Mouse (Mus musculus) cerebellum, postnatal 25 days (tissue): ENCODE results near the gene Slc39a10.
A peak's percentile ranks its signal among the peaks of the same experiment; 100 is the strongest.
"Not testable (repeated sequence)": the region's sequence is repeated elsewhere in the genome, so short reads cannot be mapped to it uniquely, and the experiment has no call there.

Experiments used
- DNase-seq, 2 experiments: peaks; one replicate each; pipeline ENCODE4 v3.0.0; 2021; ENCODE audit warnings: mixed read lengths in 2 of 2

Gene Slc39a10

DNA sequence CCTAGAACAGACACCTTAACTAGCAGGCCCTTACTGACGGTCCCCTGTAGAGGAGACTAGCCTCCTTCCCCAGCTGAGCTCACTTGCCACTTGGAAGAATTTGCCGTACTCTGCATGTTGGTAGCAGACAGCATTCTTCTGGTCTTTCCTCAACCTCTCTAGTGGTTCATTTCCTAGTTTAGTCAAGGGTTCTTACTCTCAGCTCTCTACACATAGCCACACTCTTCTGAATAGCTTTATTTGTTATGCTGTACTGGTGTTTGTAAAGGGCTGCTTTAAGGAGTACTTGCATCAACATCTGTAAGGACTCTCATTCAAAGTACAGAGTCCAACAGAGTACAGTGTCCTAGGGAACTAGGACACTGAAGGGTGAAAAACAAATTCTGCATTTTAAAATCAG is 29.2 kb downstream of the Slc39a10 start:
- DNase-seq = no peak

DNA sequence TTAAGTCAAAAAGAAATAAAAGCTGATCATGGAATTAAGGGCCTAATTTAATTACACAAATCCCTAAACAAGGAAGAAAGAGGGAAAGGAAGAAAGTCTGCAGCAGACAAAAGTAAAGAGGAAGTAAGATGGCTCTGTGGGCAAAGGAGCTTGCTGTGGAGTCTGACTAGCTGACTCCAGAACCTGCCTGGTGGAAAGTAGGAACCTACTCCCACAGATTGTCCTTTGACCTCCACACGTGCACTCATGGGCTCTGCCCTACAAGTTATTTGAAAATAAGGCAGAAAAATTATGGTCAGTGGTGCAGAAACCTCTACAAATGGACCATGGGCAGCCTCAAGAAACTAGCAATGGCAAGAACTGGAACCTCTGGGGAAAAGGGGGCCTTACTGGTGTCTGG is 32.6 kb downstream of the Slc39a10 start:
- no peak for DNase-seq

DNA sequence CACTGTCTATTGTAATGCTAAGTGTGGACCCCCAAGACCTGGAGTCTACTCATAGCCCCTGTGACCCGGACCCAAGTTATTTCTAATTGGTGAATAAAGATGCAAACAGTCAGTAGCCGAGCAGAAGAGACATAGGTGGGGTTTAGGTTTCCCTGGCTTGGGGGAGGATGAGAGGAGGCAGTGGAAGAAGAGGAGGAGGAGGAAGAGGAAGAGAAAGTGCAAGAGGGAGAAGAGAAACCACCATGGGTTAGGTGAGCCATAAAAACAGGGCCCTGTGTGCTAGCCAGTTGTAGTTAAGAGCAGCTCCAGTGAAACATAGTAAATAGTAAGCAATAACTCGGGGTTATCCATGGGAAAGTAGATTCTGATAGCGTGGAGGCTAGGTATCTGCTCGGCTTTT is 34.1 kb downstream of the Slc39a10 start:
- DNase-seq = no peak

DNA sequence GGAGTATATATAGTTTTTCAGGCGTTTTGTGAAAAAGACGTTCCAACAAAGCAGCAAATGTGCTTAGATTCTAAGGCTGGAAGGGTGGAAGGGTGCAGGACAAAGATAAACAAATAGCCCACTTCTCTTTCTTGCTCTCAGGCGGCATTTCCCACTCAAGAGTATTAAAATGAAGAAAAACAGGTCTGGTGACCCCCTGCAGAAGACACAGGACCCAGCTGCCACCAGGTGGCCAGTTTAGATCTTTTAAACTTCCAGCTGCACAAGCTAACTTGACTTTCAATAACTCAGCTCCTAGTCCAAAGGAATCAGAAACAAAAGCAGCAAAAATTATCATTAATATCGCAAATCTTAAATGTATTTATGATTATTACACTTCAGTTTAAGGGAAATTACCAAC is 36.2 kb downstream of the Slc39a10 start:
- no peak for DNase-seq

DNA sequence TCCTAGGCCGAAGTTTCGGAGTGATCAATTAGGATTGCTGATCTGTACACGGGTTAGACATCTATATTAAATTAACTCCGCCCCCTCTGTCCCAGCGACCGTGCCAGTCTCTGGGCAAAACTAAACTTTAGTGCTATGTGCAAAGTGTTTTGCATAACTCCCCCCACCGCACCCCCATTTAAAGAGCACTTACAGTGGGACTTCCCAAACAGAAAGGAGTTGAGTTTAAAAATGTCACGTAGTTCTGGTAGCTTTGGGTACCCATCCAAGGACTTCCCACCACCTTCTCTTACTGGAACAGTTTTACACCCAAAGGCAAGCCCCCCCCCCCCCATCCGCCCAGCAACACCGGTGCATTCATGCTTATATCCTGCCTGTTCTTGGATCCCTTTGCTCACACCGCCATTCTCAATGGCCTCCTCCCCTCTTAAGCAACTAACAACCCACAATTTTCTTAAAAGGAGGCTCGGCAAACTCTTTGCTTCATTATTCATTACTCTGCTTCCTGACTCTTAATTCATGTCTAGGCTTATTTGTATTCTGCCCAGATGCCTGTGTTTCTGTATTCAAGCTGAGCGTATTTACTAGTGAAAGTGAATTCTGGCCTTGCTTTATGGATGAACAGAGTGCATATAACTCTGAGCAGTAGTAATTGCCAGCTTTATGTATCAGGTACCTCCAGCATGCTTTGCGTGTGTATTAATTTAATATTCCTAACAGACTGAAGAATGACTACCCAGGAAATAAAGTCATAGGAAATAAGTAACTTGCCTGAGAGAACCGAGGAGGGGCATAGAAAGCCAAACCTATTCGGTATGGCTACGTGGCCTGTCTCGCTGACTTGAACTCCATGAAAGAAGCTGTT is 38.4 kb downstream of the Slc39a10 start:
- DNase-seq = no peak

DNA sequence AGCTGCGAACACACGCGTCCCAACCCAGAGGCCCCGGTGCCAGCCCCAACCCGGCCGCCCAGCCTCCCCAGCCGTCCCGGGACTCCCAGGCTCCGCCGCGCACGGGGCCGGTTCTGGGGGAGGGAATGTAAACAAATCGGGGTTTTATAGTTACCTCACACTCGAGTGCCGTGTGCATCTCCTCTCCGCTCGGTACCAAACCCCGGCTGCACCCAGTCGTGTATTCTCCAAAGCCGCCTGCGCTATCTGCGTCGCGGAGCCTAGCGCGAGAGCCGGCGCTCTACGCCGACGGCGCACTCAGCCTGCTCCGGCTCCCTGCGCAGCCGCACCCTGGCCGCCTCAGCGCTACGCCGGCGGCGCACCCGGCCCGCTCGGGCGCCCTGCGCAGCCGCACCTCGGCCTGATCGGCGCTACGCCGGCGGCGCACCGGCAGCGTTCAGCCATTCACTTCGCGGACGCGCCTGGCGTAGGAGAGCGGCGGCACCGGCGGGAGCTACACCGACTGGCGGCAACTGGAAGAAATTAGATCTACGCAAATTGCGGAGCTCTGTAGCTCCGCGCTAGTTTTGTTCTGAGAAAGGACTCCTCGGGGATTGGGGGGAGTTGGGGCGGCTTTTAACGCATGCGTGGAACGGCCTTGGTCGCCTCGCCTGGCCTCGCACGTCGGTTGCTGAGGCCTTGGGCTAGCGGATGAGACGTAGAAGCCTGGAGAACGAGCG is 39.2 kb downstream of the Slc39a10 start:
- peak; percentile 98 to 100 for DNase-seq

DNA sequence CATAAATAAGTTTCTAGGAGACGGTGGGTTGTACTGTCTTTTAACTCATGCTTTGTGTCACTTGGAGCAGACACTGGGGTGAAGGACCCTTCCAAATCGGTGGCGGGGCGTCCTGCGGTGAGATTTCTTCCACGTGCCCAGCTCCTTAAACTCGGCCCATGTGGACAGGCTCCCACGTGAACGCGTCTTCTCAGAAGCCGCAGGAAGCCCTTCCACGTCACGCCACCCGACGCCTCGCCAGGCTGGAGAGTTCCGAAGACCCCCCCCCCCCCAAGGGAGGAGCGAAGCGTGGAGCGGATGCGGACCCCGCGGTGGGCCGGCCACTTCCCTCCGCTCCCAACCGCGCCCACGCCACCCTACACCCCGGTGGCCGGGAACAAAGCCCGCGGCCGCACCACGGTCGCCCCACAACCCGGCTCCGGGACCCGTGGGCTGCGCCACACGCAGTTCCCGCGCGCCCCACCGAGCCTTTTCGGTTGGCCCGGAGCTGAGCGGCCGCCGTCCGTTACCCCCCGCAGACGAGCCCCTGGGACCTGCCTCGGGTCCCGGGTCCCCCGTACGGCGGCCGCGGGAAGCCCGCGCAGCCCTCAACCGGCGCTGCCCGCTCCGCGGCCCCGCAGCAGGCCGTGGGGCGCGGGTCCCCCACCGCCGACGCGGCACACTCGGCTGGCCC is 39.9 kb downstream of the Slc39a10 start:
- DNase-seq = peak in 1 of 2 experiments; percentile 79

- DNase-seq = no peak
These were observed 40.4 kb downstream of the Slc39a10 start for GRCm38 (mm10) chr1:46852216-46852599.

DNA sequence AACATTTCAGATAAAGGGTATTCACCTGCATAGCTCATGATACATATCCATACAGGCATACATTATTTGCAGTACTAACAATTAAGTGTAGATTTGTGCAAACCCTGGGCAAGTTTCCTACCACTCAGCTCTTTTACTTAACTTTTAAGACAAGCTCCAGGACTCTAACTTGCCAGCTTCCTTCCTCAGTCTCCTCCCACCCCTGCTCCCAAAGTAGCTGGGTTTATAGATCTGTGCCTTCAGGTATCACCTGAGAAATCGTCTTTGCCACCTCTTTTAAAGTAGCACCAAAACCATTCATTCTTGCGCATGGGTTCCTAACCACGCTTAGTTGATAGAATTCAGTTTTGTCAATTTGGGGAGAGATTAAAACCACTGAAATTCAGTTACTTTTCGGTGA is 41.1 kb downstream of the Slc39a10 start:
- DNase-seq = no peak

GRCm38 (mm10) chr1:46849758-46850157 is 42.9 kb downstream of the Slc39a10 start:
- peak; percentile 52 to 73 for DNase-seq

DNA sequence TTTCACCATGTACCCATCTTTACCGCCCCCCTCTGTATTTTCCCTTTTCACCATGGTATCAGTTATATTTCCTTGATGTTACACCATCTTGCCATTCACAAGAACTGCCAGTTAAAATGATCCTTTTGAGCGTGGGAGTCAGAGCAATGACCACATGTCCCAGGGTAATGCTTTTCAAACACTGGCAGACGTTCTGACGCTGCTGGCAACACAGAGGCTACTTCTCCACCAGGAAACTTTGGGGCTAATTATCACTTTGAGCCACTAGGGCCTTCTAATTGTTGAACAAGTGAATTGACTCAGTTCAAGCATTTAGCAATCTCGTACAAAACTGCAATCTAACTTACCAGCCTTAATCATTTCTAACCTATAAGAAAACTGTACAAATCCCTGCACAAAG is 47.4 kb downstream of the Slc39a10 start:
- no peak for DNase-seq

DNA sequence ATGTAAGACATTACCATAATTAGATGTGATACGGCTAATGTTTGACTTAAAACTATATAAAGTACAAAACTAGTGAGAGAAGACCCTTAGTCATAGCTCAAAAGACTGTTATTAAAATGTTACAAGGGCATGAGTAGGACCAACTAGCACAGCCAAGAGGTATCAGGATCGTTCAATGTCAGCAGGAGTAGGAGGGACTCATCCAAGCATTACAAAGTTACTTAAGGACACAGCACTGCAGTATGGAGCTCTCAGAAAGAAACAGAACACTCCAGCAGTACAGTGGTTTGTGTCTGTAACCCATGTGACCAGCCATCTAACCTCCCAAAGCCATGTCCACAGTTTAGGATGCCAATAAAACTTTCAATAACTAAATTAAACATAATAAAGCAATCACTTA is 48.4 kb downstream of the Slc39a10 start:
- DNase-seq = no peak

GRCm38 (mm10) chr1:46843406-46843805 is 49.2 kb downstream of the Slc39a10 start:
- peak in 1 of 2 experiments; percentile 18 for DNase-seq

DNA sequence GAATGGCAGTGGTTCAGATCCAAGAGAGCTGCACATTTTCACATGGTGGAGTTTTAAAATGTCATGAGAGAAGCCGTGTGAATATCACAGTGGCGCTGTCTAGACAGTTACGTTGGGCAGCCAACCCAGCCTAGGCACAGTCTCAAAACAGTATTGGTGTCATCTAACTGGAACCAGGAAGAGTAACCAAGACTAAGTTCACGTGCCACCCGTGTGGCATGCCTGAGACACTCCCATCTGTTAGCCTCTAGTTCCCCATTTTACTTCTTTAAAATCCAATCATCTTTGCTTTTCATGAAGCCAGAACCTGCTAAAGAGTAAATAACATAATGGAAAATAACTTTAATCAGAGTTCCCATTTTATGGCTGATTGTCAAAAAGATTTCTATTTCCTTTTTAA is 60.7 kb downstream of the Slc39a10 start:
- DNase-seq = no peak

- DNase-seq = no peak
These were observed 62.4 kb downstream of the Slc39a10 start for GRCm38 (mm10) chr1:46830066-46830843.

DNA sequence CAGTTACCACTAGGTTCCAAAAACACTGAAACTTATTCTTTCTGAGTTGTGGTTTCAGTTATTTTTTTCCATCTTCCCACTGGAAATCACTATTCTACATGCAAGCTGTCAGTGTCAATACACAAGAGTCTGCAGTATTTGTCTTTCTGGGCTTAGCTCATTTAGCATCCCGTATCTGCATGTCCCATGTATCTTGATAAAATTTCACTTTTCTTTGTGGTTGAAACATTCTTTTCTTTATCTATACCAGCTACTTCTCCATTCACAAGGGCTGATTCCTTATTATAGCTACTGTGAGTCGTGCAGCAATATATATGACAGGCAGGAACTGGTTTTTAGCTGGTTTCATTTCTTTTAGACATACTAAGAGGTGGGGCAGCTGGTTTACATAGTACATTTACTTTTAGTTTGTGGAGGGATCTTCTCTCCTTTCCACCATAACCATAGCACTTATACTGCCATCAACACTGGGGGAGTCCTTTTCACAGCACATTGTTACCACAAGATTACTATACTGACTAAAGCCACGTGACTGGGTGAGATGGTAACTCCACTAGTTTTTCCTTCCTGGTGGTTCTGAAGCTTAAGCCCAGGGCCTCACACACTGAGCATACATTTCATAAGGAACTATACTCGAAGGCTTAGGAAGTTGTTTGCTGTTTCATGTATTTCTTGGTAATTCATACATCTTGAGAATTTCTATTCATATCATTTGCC is 70.2 kb downstream of the Slc39a10 start:
- DNase-seq = no peak

DNA sequence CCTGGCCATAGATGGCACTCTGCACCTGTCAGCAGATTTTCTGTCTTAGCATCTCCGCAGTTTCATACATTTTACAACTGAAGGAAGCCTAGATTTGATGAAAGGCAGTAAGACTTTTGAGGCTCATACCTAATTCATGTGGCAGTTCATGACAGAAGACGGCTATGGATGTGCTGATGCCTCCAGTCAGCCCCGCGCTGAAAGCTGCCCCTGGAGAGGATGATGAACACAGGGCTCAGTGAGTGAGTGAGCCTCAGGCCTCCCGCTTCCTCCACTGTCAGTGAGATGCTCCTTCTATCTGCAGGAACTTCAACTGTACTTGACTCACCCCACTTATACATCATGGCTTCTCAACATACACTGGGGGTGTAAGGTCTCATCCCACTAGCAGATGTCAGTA is 74.7 kb downstream of the Slc39a10 start:
- no peak for DNase-seq

DNA sequence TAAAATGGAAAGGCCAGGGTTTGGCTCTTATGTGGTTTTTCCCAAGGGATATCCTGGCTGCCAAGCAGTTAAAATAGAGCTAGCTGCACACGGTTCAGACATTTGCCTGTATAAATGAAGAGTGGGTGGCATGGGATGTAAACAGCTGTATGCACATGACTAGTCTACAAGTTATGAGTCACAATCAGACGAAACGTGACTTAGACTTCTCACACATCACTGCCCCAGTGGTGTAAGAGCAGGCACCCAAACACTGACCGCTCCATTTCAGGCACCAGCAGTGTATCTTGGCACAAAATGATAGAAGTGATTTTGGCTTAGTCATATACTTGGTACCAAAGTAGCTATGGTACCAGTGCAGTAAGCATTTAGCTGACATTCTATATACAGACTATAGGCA is 84.0 kb downstream of the Slc39a10 start:
- not testable (repeated sequence) for DNase-seq

- DNase-seq = no peak
These were observed 87.6 kb downstream of the Slc39a10 start for GRCm38 (mm10) chr1:46805074-46805473.

GRCm38 (mm10) chr1:46782227-46782626 is 110.4 kb downstream of the Slc39a10 start:
- not testable (repeated sequence) for DNase-seq

DNA sequence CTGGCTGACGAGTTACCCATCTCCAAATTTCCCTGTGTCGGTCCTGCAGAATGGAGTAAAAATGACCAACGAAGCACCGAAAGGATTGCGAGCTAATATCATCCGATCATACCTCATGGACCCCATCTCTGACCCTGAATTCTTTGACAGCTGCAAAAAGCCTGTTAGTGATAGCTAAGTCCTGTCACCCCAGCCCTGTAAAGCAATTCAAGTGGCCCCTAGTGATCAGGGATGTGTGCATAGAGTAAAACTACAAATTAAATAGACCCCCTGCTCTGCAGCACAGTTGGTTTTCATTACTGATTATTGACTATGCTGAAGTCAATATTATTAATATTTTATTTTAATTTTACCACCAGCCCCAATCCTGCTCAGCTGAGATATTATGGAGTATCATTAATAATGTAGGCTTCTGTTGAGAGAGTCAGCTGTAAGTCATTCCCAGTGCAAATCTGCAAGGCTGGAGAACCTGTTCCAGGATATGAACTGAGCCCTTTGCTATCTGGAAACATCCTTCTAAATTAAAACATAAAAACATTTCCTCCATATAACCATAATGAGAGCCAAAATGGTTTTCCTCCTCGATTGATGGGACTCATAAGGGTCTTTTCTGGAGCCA is 122.5 kb downstream of the Slc39a10 start:
- not testable (repeated sequence) for DNase-seq

DNA sequence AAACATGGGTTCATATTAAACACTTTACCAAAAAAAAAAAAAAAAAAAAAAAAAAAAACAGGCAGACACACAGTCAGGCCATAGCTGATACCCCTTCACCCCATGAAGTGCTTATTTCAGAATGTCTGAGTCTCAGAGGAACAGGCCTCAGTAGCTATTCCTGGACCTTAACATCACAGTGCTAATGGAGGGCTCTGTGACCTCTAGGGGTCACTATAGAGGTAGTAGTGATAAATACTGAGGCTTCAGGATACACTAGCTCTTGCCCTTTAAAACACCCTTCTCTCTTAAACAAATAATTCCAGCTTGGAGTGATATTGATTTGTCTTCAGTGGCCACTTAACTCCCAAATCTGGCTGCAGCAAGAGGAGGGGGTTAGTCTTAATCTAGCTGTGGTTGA is 123.3 kb downstream of the Slc39a10 start:
- not testable (repeated sequence) for DNase-seq
